Mouse (Mus musculus) brain, embryonic 14.5 days (tissue): ENCODE results near the gene Resp18.

Experiments used
- CTCF ChIP-seq: fragments of 200-500 bp; IDR thresholded peaks from 2 replicates; pipeline ENCODE4 v1.5.1; 2012; ENCODE audit warnings: inconsistent platforms, mild to moderate bottlenecking, moderate library complexity, borderline replicate concordance; ENCODE audit not compliant: insufficient read depth, insufficient read length; ENCODE audit errors: extremely low read depth
- POLR2A ChIP-seq: fragments of 200-500 bp; IDR thresholded peaks from 2 replicates; pipeline ENCODE4 v1.6.1; 2012; ENCODE audit warnings: mild to moderate bottlenecking, inconsistent platforms, borderline replicate concordance; ENCODE audit not compliant: poor library complexity, insufficient read depth, insufficient read length, severe bottlenecking; ENCODE audit errors: extremely low read depth

GRCm38 (mm10) chr1:75278228-75278627, at the start of gene Resp18:
- TF ChIP-seq CTCF (no peak), POLR2A (no peak)
